In genomic region chr11:78344890-78345715, GRCm38 (mm10) we compare ENCODE assay signal across 8 mouse cellular contexts. TPM values are rescaled to one million over a fixed set of nuclear protein-coding genes. Genes with fewer than 3 reads are reported as not detected.
DNase-seq lines count a peak whose midpoint lies in the region; ATAC-seq lines count a peak whose summit lies in the region.

No protein-coding gene starts in this region.

- 70% methylated on average over 8 of the region's 8 CpGs for WGBS in forebrain, embryonic 15.5 days
- WGBS in hindbrain, embryonic 10.5 days: 64% methylated on average over 8 of the region's 8 CpGs
- WGBS in liver, embryonic 11.5 days: 33% methylated on average over 8 of the region's 8 CpGs
- WGBS in neural tube, embryonic 13.5 days: 67% methylated on average over 8 of the region's 8 CpGs

- peak overlapping the region; percentile 65; the same call in 1 of the 2 replicates for H3K4me2 ChIP-seq in forebrain, embryonic 15.5 days (replicated peaks)
- peak overlapping the region; percentile 99 for H3K4me2 ChIP-seq in liver, embryonic 11.5 days
- peak overlapping the region; percentile 83 for H3K4me2 ChIP-seq in neural tube, embryonic 13.5 days

- peaks cover 29% of the 10 kb centered on the region for H3K4me1 ChIP-seq in forebrain, embryonic 15.5 days
- H3K4me1 ChIP-seq in hindbrain, embryonic 10.5 days (replicated peaks): peaks cover 64% of the 10 kb centered on the region
- H3K4me1 ChIP-seq in liver, embryonic 11.5 days (replicated peaks; ENCODE audit: control insufficient read depth, insufficient read depth, low read length): peaks cover 42% of the 10 kb centered on the region
- H3K4me1 ChIP-seq in neural tube, embryonic 13.5 days (replicated peaks): peaks cover 45% of the 10 kb centered on the region

- H3K4me3 ChIP-seq in forebrain, embryonic 15.5 days: peak overlapping the region; percentile 100; the same call in 1 of the 2 replicates
- peak overlapping the region; percentile 12; the same call in 1 of the 2 replicates for H3K4me3 ChIP-seq in hindbrain, embryonic 10.5 days
- H3K4me3 ChIP-seq in liver, embryonic 11.5 days (ENCODE audit: low read depth, low read length): peak overlapping the region; percentile 96
- peak overlapping the region; percentile 92; the same call in 1 of the 2 replicates for H3K4me3 ChIP-seq in neural tube, embryonic 13.5 days

- no peaks in the 10 kb centered on the region for H3K27me3 ChIP-seq in forebrain, embryonic 15.5 days
- no peaks in the 10 kb centered on the region for H3K27me3 ChIP-seq in hindbrain, embryonic 10.5 days (ENCODE audit: insufficient read depth, poor library complexity, severe bottlenecking)
- H3K27me3 ChIP-seq in liver, embryonic 11.5 days (replicated peaks; ENCODE audit: control insufficient read depth, insufficient read depth, low read length): no peaks in the 10 kb centered on the region
- H3K27me3 ChIP-seq in neural tube, embryonic 13.5 days: no peaks in the 10 kb centered on the region

- H3K9me3 ChIP-seq in forebrain, embryonic 15.5 days: no peaks in the 10 kb centered on the region
- H3K9me3 ChIP-seq in hindbrain, embryonic 10.5 days: no peaks in the 10 kb centered on the region
- no peaks in the 10 kb centered on the region for H3K9me3 ChIP-seq in liver, embryonic 11.5 days (ENCODE audit: control insufficient read depth, low read length)
- H3K9me3 ChIP-seq in neural tube, embryonic 13.5 days: no peaks in the 10 kb centered on the region

- H3K36me3 ChIP-seq in forebrain, embryonic 15.5 days: peaks cover 18% of the 10 kb centered on the region
- peaks cover 59% of the 10 kb centered on the region for H3K36me3 ChIP-seq in hindbrain, embryonic 10.5 days
- peaks cover 19% of the 10 kb centered on the region for H3K36me3 ChIP-seq in liver, embryonic 11.5 days (ENCODE audit: control insufficient read depth, insufficient read depth, low read length)
- peaks cover 29% of the 10 kb centered on the region for H3K36me3 ChIP-seq in neural tube, embryonic 13.5 days

- peak overlapping the region; percentile 16; the same call in 1 of the 2 replicates for H3K9ac ChIP-seq in forebrain, embryonic 15.5 days (replicated peaks)
- peak overlapping the region; percentile 59 for H3K9ac ChIP-seq in liver, embryonic 11.5 days (ENCODE audit: low read depth, low read length)
- H3K9ac ChIP-seq in neural tube, embryonic 13.5 days: peak overlapping the region; percentile 44

- DNase-seq in 416B (ENCODE audit: low read depth) (peak; percentile 63), MN1 (ENCODE audit: low spot score) (peak; percentile 80)
- DNase-seq in hindbrain, embryonic 10.5 days (ENCODE audit: low spot score): peak; percentile 14
- DNase-seq in liver, embryonic 11.5 days (ENCODE audit: low spot score): peak; percentile 56
- no peak for DNase-seq in T-cell, adult 2 months (ENCODE audit: low spot score)
- DNase-seq in left cerebral cortex, adult 11 months (ENCODE audit: low spot score): no peak

- H3K27ac ChIP-seq in forebrain, embryonic 15.5 days (replicated peaks): peak overlapping the region; percentile 6
- H3K27ac ChIP-seq in hindbrain, embryonic 10.5 days: peak overlapping the region; percentile 1; the same call in 1 of the 2 replicates
- H3K27ac ChIP-seq in liver, embryonic 11.5 days (ENCODE audit: low read depth, low read length): peak overlapping the region; percentile 90
- 0 out of 2 replicates have a peak overlapping the region, but pooled peaks have one; percentile 6 for H3K27ac ChIP-seq in neural tube, embryonic 13.5 days (replicated peaks)

- no peak for ATAC-seq in forebrain, embryonic 15.5 days (replicated peaks)
- peak; percentile 21 for ATAC-seq in liver, embryonic 11.5 days (replicated peaks; ENCODE audit: low FRiP score)
- ATAC-seq in neural tube, embryonic 13.5 days (ENCODE audit: low read depth): no peak

RNA-seq across cellular contexts. Expression of gene Unc119, which starts 1.8 kb away (rescaled TPM):
- polyA plus RNA-seq in forebrain, embryonic 15.5 days (2015; fragmentation: Nextera tagmentation; extraction: Ambion mirVana): 78.9 and 82.4 TPM in 2 replicates
- polyA plus RNA-seq in hindbrain, embryonic 10.5 days (2016; fragmentation: Nextera tagmentation; extraction: Ambion mirVana): 59.1 and 76.7 TPM in 2 replicates
- 68.9 and 72.7 TPM in 2 replicates for polyA plus RNA-seq in liver, embryonic 11.5 days (2014; fragmentation: Nextera tagmentation; extraction: Ambion mirVana)
- 80.0 and 81.9 TPM in 2 replicates for polyA plus RNA-seq in neural tube, embryonic 13.5 days (2015; fragmentation: Nextera tagmentation; extraction: Ambion mirVana)

RNA-seq across cellular contexts. Expression of gene Pigs, which starts 16.9 kb away (rescaled TPM):
- 56.7 and 59.8 TPM in 2 replicates for polyA plus RNA-seq in forebrain, embryonic 15.5 days (2015; fragmentation: Nextera tagmentation; extraction: Ambion mirVana)
- polyA plus RNA-seq in hindbrain, embryonic 10.5 days (2016; fragmentation: Nextera tagmentation; extraction: Ambion mirVana): 74.6 and 82.9 TPM in 2 replicates
- 63.6 and 68.2 TPM in 2 replicates for polyA plus RNA-seq in liver, embryonic 11.5 days (2014; fragmentation: Nextera tagmentation; extraction: Ambion mirVana)
- 79.6 and 79.7 TPM in 2 replicates for polyA plus RNA-seq in neural tube, embryonic 13.5 days (2015; fragmentation: Nextera tagmentation; extraction: Ambion mirVana)

RNA-seq across cellular contexts. Expression of gene Aldoc, which starts 22.3 kb away (rescaled TPM):
- 167 and 176 TPM in 2 replicates for polyA plus RNA-seq in forebrain, embryonic 15.5 days (2015; fragmentation: Nextera tagmentation; extraction: Ambion mirVana)
- 2.5 and 3.1 TPM in 2 replicates for polyA plus RNA-seq in hindbrain, embryonic 10.5 days (2016; fragmentation: Nextera tagmentation; extraction: Ambion mirVana)
- polyA plus RNA-seq in liver, embryonic 11.5 days (2014; fragmentation: Nextera tagmentation; extraction: Ambion mirVana): 8.8 and 9.9 TPM in 2 replicates
- polyA plus RNA-seq in neural tube, embryonic 13.5 days (2015; fragmentation: Nextera tagmentation; extraction: Ambion mirVana): 143 and 149 TPM in 2 replicates

RNA-seq across cellular contexts. Expression of gene Foxn1, which starts 41.3 kb away (rescaled TPM):
- not detected in 2 replicates for polyA plus RNA-seq in forebrain, embryonic 15.5 days (2015; fragmentation: Nextera tagmentation; extraction: Ambion mirVana)
- not detected in 2 replicates for polyA plus RNA-seq in hindbrain, embryonic 10.5 days (2016; fragmentation: Nextera tagmentation; extraction: Ambion mirVana)
- not detected in 2 replicates for polyA plus RNA-seq in liver, embryonic 11.5 days (2014; fragmentation: Nextera tagmentation; extraction: Ambion mirVana)
- polyA plus RNA-seq in neural tube, embryonic 13.5 days (2015; fragmentation: Nextera tagmentation; extraction: Ambion mirVana): not detected in 2 replicates

RNA-seq across cellular contexts. Expression of gene Spag5, which starts 43.8 kb away (rescaled TPM):
- 23.2 and 26.1 TPM in 2 replicates for polyA plus RNA-seq in forebrain, embryonic 15.5 days (2015; fragmentation: Nextera tagmentation; extraction: Ambion mirVana)
- 53.2 and 62.7 TPM in 2 replicates for polyA plus RNA-seq in hindbrain, embryonic 10.5 days (2016; fragmentation: Nextera tagmentation; extraction: Ambion mirVana)
- 48.3 and 50.3 TPM in 2 replicates for polyA plus RNA-seq in liver, embryonic 11.5 days (2014; fragmentation: Nextera tagmentation; extraction: Ambion mirVana)
- polyA plus RNA-seq in neural tube, embryonic 13.5 days (2015; fragmentation: Nextera tagmentation; extraction: Ambion mirVana): 7.0 and 8.2 TPM in 2 replicates

Comparison
In these comparisons a context has a peak if more than half of its experiments do, and no peak if none do; other contexts are left out.
1. DNase-seq: peak in 416B (single experiment), MN1 (single experiment), hindbrain, embryonic 10.5 days (single experiment) and liver, embryonic 11.5 days (single experiment); none in T-cell, adult 2 months (single experiment) and left cerebral cortex, adult 11 months (single experiment).
2. H3K27ac ChIP-seq: peak in every context shown above with its lines; median percentile 90 in liver, embryonic 11.5 days; 6 in forebrain, embryonic 15.5 days; 6 in neural tube, embryonic 13.5 days; 1 in hindbrain, embryonic 10.5 days.
3. H3K4me3 ChIP-seq: peak in every context shown above with its lines; median percentile 100 in forebrain, embryonic 15.5 days; 96 in liver, embryonic 11.5 days; 92 in neural tube, embryonic 13.5 days; 12 in hindbrain, embryonic 10.5 days.
4. RNA of gene Aldoc, which starts 22.3 kb away (polyA plus RNA-seq): 167 to 176 TPM in forebrain, embryonic 15.5 days and 143 to 149 TPM in neural tube, embryonic 13.5 days; 8.8 to 9.9 TPM in liver, embryonic 11.5 days and 2.5 to 3.1 TPM in hindbrain, embryonic 10.5 days; every median in the first group is over 10 times any median in the second.
5. Peak in every context shown above with its lines, with median percentiles within 50 percentile points of each other: H3K4me2 ChIP-seq and H3K9ac ChIP-seq.